Mouse (Mus musculus) forebrain, embryonic 13.5 days (tissue): Measurements from ENCODE around the gene Atp6v1d. TPM values are rescaled to one million over a fixed set of nuclear protein-coding genes. Genes with fewer than 3 reads are reported as not detected.

Source experiments
- polyA plus RNA-seq: library from polyadenylated mRNA; unstranded; fragments of >200 nt; fragmentation: Nextera tagmentation; extraction: Ambion mirVana; gene quantifications from 2 replicates; pipeline ENCODE4 v1.2.1, GENCODE M21; 2015

Atp6v1d gene
- polyA plus RNA-seq, 1 experiment from 2014 or later, result 111 TPM

Other genes with a start within 250 kb of the Atp6v1d start
- gene Fam71d, start 170.1 kb downstream of the Atp6v1d start, polyA plus RNA-seq, result 0.39 and 0.50 TPM in 2 replicates
- 21.9 and 23.5 TPM in 2 replicates for gene Mpp5, start 112.7 kb downstream of the Atp6v1d start, polyA plus RNA-seq
- 188 and 203 TPM in 2 replicates for gene Eif2s1, start 181 bp upstream of the Atp6v1d start, polyA plus RNA-seq
- gene Plek2, start 45.3 kb upstream of the Atp6v1d start, polyA plus RNA-seq, result 0.97 and 0.98 TPM in 2 replicates
- 25.3 and 29.1 TPM in 2 replicates for gene Tmem229b, start 146.0 kb upstream of the Atp6v1d start, polyA plus RNA-seq
- gene Plekhh1, start 167.5 kb upstream of the Atp6v1d start, polyA plus RNA-seq, result 2.8 and 3.0 TPM in 2 replicates
- 24.3 and 27.2 TPM in 2 replicates for gene Pigh, start 228.0 kb upstream of the Atp6v1d start, polyA plus RNA-seq